Mouse (Mus musculus) ES-Bruce4 (cell line): ENCODE measurements around the gene Arid1b. TPM values are rescaled to one million over a fixed set of nuclear protein-coding genes. Genes with fewer than 3 reads are reported as not detected.

Experiments used
- H3K27ac ChIP-seq: 2 replicates; pipeline ENCODE4 v1.5.1; 2012; ENCODE audit warnings: low read length, inconsistent platforms; ENCODE audit not compliant: insufficient read depth
- H3K27me3 ChIP-seq: 2 replicates; pipeline ENCODE4 v1.6.1; 2012; ENCODE audit warnings: mild to moderate bottlenecking, low read length, inconsistent platforms; ENCODE audit not compliant: control insufficient read depth, poor library complexity, insufficient read depth, severe bottlenecking
- H3K36me3 ChIP-seq: 2 replicates; pipeline ENCODE4 v1.6.1; 2012; ENCODE audit warnings: inconsistent platforms, mild to moderate bottlenecking, low read length, moderate library complexity; ENCODE audit not compliant: control insufficient read depth, poor library complexity, insufficient read depth, severe bottlenecking
- H3K4me1 ChIP-seq: one replicate; pipeline ENCODE4 v1.8.1; 2011; ENCODE audit warnings: low read length; ENCODE audit not compliant: control insufficient read depth, insufficient read depth
- H3K4me3 ChIP-seq: 2 replicates; pipeline ENCODE4 v1.5.1; 2011; ENCODE audit warnings: low read depth, mild to moderate bottlenecking, low read length
- H3K9ac ChIP-seq: 2 replicates; pipeline ENCODE4 v1.6.1; 2012; ENCODE audit warnings: low read depth, mild to moderate bottlenecking, inconsistent platforms; ENCODE audit not compliant: poor library complexity, severe bottlenecking
- H3K9me3 ChIP-seq: replicated peaks from 2 replicates; pipeline ENCODE4 v1.6.1; 2012; ENCODE audit warnings: mild to moderate bottlenecking, low read length, inconsistent platforms; ENCODE audit not compliant: control insufficient read depth, poor library complexity, insufficient read depth, severe bottlenecking
- CTCF ChIP-seq: IDR thresholded peaks from one replicate; pipeline ENCODE4 v1.8.1; 2011; ENCODE audit warnings: low read depth, low read length
- EP300 ChIP-seq: IDR thresholded peaks from 2 replicates; pipeline ENCODE4 v1.6.1; 2011; ENCODE audit warnings: low read depth, low read length; ENCODE audit not compliant: insufficient read depth
- POLR2A ChIP-seq: IDR thresholded peaks from one replicate; pipeline ENCODE4 v1.8.1; 2011; ENCODE audit warnings: low read length; ENCODE audit not compliant: insufficient read depth
- polyA plus RNA-seq: library from polyadenylated mRNA; stranded (reverse); fragments of >200 nt; gene quantifications from 2 replicates; pipeline ENCODE4 v1.2.4, GENCODE M21; 2011; ENCODE audit warnings: low read depth; ENCODE audit not compliant: missing spikeins, insufficient read depth, insufficient read length

The Arid1b gene
- polyA plus RNA-seq, 1 experiment: 20.4 TPM

- Histone ChIP-seq H3K9ac (no peak overlapping the region), H3K36me3 (no peaks in the 10 kb centered on the region), H3K27ac (no peak overlapping the region), H3K4me1 (peaks cover 7% of the 10 kb centered on the region), H3K27me3 (no peaks in the 10 kb centered on the region), H3K9me3 (no peaks in the 10 kb centered on the region), H3K4me3 (no peak overlapping the region)
- TF ChIP-seq POLR2A (no peak), EP300 (no peak), CTCF (no peak)
These were observed 63.2 kb downstream of the Arid1b start for GRCm38 (mm10) chr17:5057286-5057685.

- no peaks in the 10 kb centered on the region for H3K9me3 ChIP-seq
- no peak overlapping the region for H3K27ac ChIP-seq
- H3K4me3 ChIP-seq: no peak overlapping the region
- H3K4me1 ChIP-seq: peaks cover 7% of the 10 kb centered on the region
- H3K9ac ChIP-seq: no peak overlapping the region
- TF ChIP-seq EP300 (no peak), CTCF (no peak), POLR2A (no peak)
- no peaks in the 10 kb centered on the region for H3K27me3 ChIP-seq
- no peaks in the 10 kb centered on the region for H3K36me3 ChIP-seq
These were observed 64.0 kb downstream of the Arid1b start for GRCm38 (mm10) chr17:5057944-5058720.

- no peak overlapping the region for H3K4me3 ChIP-seq
- H3K27ac ChIP-seq: no peak overlapping the region
- H3K4me1 ChIP-seq: peaks cover 6% of the 10 kb centered on the region
- TF ChIP-seq CTCF (no peak), POLR2A (no peak), EP300 (no peak)
- H3K9ac ChIP-seq: no peak overlapping the region
- H3K36me3 ChIP-seq: no peaks in the 10 kb centered on the region
- no peaks in the 10 kb centered on the region for H3K27me3 ChIP-seq
- H3K9me3 ChIP-seq: no peaks in the 10 kb centered on the region
These were observed 65.0 kb downstream of the Arid1b start for GRCm38 (mm10) chr17:5059092-5059601.

- no peaks in the 10 kb centered on the region for H3K27me3 ChIP-seq
- no peak overlapping the region for H3K4me3 ChIP-seq
- H3K4me1 ChIP-seq: peaks cover 6% of the 10 kb centered on the region
- no peak overlapping the region for H3K9ac ChIP-seq
- H3K36me3 ChIP-seq: no peaks in the 10 kb centered on the region
- no peaks in the 10 kb centered on the region for H3K9me3 ChIP-seq
- TF ChIP-seq EP300: no peak
- no peak for TF ChIP-seq POLR2A
- no peak for TF ChIP-seq CTCF
- no peak overlapping the region for H3K27ac ChIP-seq
These were observed 66.5 kb downstream of the Arid1b start for GRCm38 (mm10) chr17:5060515-5061084.

GRCm38 (mm10) chr17:5061183-5061582 is 67.1 kb downstream of the Arid1b start:
- H3K9me3 ChIP-seq: no peaks in the 10 kb centered on the region
- H3K36me3 ChIP-seq: no peaks in the 10 kb centered on the region
- no peak overlapping the region for H3K9ac ChIP-seq
- TF ChIP-seq CTCF (no peak), EP300 (no peak), POLR2A (no peak)
- no peak overlapping the region for H3K27ac ChIP-seq
- H3K27me3 ChIP-seq: no peaks in the 10 kb centered on the region
- H3K4me1 ChIP-seq: peaks cover 8% of the 10 kb centered on the region
- H3K4me3 ChIP-seq: no peak overlapping the region

GRCm38 (mm10) chr17:5061593-5061992 is 67.5 kb downstream of the Arid1b start:
- Histone ChIP-seq H3K9me3 (no peaks in the 10 kb centered on the region), H3K27ac (no peak overlapping the region), H3K9ac (no peak overlapping the region), H3K36me3 (no peaks in the 10 kb centered on the region), H3K4me1 (peaks cover 8% of the 10 kb centered on the region), H3K27me3 (no peaks in the 10 kb centered on the region), H3K4me3 (no peak overlapping the region)
- TF ChIP-seq POLR2A (no peak), CTCF (no peak), EP300 (no peak)
